ENCODE assay signal across 18 mouse cellular contexts in the genomic region with DNA sequence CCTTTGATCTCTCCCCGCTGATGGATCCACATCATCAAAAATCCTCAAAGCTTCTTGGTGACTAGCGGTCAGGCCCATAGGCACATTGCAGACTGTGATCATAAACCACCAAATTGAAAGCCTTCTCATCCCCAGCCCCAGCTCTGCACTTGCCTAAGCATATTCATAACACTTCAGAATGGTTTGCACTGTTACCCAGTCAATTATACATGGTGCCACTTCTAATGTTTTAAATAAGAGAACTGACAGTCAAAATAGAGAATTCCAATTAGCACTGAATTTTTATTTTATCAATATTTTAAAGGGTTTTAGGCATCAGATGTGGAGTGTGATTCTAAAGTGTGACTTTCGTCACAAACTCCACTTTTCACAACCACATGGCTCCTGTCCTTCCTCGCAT.
DNase-seq lines count a peak whose midpoint lies in the region; ATAC-seq and TF ChIP-seq lines count a peak whose summit lies in the region.
"Had no signal": no experiment of that assay in that cellular context is flagged by ENCODE, and none has a peak within 500 bp of the region (broad histone marks: within the 10 kb centered on the region; RNA-seq: fewer than 3 reads in every experiment).

No protein-coding gene starts in this region.

- WGBS in forebrain, embryonic 14.5 days: 79% methylated on average over 4 of the region's 4 CpGs
- WGBS in forebrain, embryonic 12.5 days: 87% methylated on average over 4 of the region's 4 CpGs
- WGBS in midbrain, embryonic 14.5 days: 83% methylated on average over 4 of the region's 4 CpGs
- WGBS in midbrain, embryonic 16.5 days: 86% methylated on average over 4 of the region's 4 CpGs
- 66% methylated on average over 4 of the region's 4 CpGs for WGBS in forebrain, postnatal 0 days

- H3K4me2 ChIP-seq in forebrain, embryonic 14.5 days (ENCODE audit: low read length): no peak overlapping the region
- H3K4me2 ChIP-seq in forebrain, embryonic 12.5 days: no peak overlapping the region
- no peak overlapping the region for H3K4me2 ChIP-seq in midbrain, embryonic 14.5 days (ENCODE audit: low read length)
- no peak overlapping the region for H3K4me2 ChIP-seq in midbrain, embryonic 16.5 days (ENCODE audit: low read length)
- no peak overlapping the region for H3K4me2 ChIP-seq in forebrain, postnatal 0 days (ENCODE audit: low read depth)
- H3K4me2 ChIP-seq: embryonic facial prominence, embryonic 12.5 days had no signal

- no peak overlapping the region for H3K9ac ChIP-seq in forebrain, embryonic 14.5 days (ENCODE audit: low read length)
- no peak overlapping the region for H3K9ac ChIP-seq in forebrain, embryonic 12.5 days
- H3K9ac ChIP-seq in midbrain, embryonic 14.5 days (replicated peaks; ENCODE audit: low read length): no peak overlapping the region
- H3K9ac ChIP-seq in midbrain, embryonic 16.5 days (ENCODE audit: low read depth, low read length): no peak overlapping the region
- H3K9ac ChIP-seq in forebrain, postnatal 0 days: no peak overlapping the region
- H3K9ac ChIP-seq: embryonic facial prominence, embryonic 12.5 days had no signal

- H3K36me3 ChIP-seq in forebrain, embryonic 14.5 days (ENCODE audit: control insufficient read depth, insufficient read depth, low read length): no peaks in the 10 kb centered on the region
- H3K36me3 ChIP-seq in forebrain, embryonic 12.5 days (replicated peaks): no peaks in the 10 kb centered on the region
- no peaks in the 10 kb centered on the region for H3K36me3 ChIP-seq in midbrain, embryonic 14.5 days (ENCODE audit: control insufficient read depth, insufficient read depth, low read length)
- H3K36me3 ChIP-seq in midbrain, embryonic 16.5 days (ENCODE audit: control insufficient read depth, insufficient read depth, low read length): no peaks in the 10 kb centered on the region
- H3K36me3 ChIP-seq in forebrain, postnatal 0 days (ENCODE audit: insufficient read depth): no peaks in the 10 kb centered on the region
- H3K36me3 ChIP-seq: embryonic facial prominence, embryonic 10.5 days; embryonic facial prominence, embryonic 12.5 days had no signal

- H3K9me3 ChIP-seq in forebrain, embryonic 14.5 days (replicated peaks; ENCODE audit: control insufficient read depth, low read length): no peaks in the 10 kb centered on the region
- H3K9me3 ChIP-seq in forebrain, embryonic 12.5 days: no peaks in the 10 kb centered on the region
- H3K9me3 ChIP-seq in midbrain, embryonic 14.5 days (ENCODE audit: control insufficient read depth, low read length): no peaks in the 10 kb centered on the region
- H3K9me3 ChIP-seq in midbrain, embryonic 16.5 days (replicated peaks; ENCODE audit: control insufficient read depth, low read length, poor library complexity, severe bottlenecking): no peaks in the 10 kb centered on the region
- H3K9me3 ChIP-seq in forebrain, postnatal 0 days (ENCODE audit: low read length): no peaks in the 10 kb centered on the region
- H3K9me3 ChIP-seq: embryonic facial prominence, embryonic 10.5 days; embryonic facial prominence, embryonic 12.5 days had no signal

- peak; percentile 56 for DNase-seq in forebrain, embryonic 14.5 days (ENCODE audit: low spot score)
- DNase-seq in midbrain, embryonic 14.5 days: peak; percentile 13
- DNase-seq in brain, embryonic 18.5 days (ENCODE audit: low read depth, low spot score): peak; percentile 22
- peak; percentile 12 for DNase-seq in forebrain, postnatal 0 days
- no peak for DNase-seq in heart, postnatal 4 days
- DNase-seq in adipocyte (ENCODE audit: low spot score): no peak
- DNase-seq: adrenal gland, adult 8-10 months; adrenal gland, postnatal 14 days; adrenal gland, postnatal 36 days; cerebellum, adult 11-12 months; cerebellum, adult 2 months; cerebellum, adult 9-10 months; cerebellum, postnatal 10 days; cerebellum, postnatal 25 days had no signal

- no peak for TF ChIP-seq CTCF in forebrain, postnatal 0 days (IDR thresholded peaks at IDR 0.05; ENCODE audit: low read depth)

- no peak overlapping the region for H3K4me3 ChIP-seq in forebrain, embryonic 14.5 days (ENCODE audit: low read depth, low read length)
- H3K4me3 ChIP-seq in forebrain, embryonic 12.5 days (replicated peaks): no peak overlapping the region
- no peak overlapping the region for H3K4me3 ChIP-seq in midbrain, embryonic 14.5 days (replicated peaks; ENCODE audit: low read depth, low read length)
- H3K4me3 ChIP-seq in midbrain, embryonic 16.5 days (ENCODE audit: low read depth, low read length): no peak overlapping the region
- H3K4me3 ChIP-seq in forebrain, postnatal 0 days (ENCODE audit: low read depth, low read length): no peak overlapping the region
- H3K4me3 ChIP-seq: embryonic facial prominence, embryonic 10.5 days; embryonic facial prominence, embryonic 12.5 days had no signal

- ATAC-seq in forebrain, embryonic 14.5 days: peak; percentile 56; the same call in 1 of the 2 replicates
- no peak for ATAC-seq in forebrain, embryonic 12.5 days (ENCODE audit: low FRiP score)
- no peak for ATAC-seq in midbrain, embryonic 14.5 days (ENCODE audit: low FRiP score, low TSS enrichment)
- ATAC-seq in midbrain, embryonic 16.5 days: no peak
- peak; percentile 72 for ATAC-seq in forebrain, postnatal 0 days

- H3K4me1 ChIP-seq in forebrain, embryonic 14.5 days (ENCODE audit: control insufficient read depth, insufficient read depth, low read length): no peaks in the 10 kb centered on the region
- H3K4me1 ChIP-seq in forebrain, embryonic 12.5 days: no peaks in the 10 kb centered on the region
- H3K4me1 ChIP-seq in midbrain, embryonic 14.5 days (ENCODE audit: control insufficient read depth, insufficient read depth, low read length): no peaks in the 10 kb centered on the region
- no peaks in the 10 kb centered on the region for H3K4me1 ChIP-seq in midbrain, embryonic 16.5 days (ENCODE audit: control insufficient read depth, insufficient read depth, low read length)
- H3K4me1 ChIP-seq in forebrain, postnatal 0 days (ENCODE audit: insufficient read depth): no peaks in the 10 kb centered on the region
- H3K4me1 ChIP-seq: embryonic facial prominence, embryonic 10.5 days; embryonic facial prominence, embryonic 12.5 days had no signal

- H3K27ac ChIP-seq in forebrain, embryonic 14.5 days (ENCODE audit: low read depth, low read length): no peak overlapping the region
- H3K27ac ChIP-seq in forebrain, embryonic 12.5 days: no peak overlapping the region
- H3K27ac ChIP-seq in midbrain, embryonic 14.5 days (replicated peaks; ENCODE audit: low read depth, low read length): no peak overlapping the region
- H3K27ac ChIP-seq in midbrain, embryonic 16.5 days (ENCODE audit: low read length): no peak overlapping the region
- no peak overlapping the region for H3K27ac ChIP-seq in forebrain, postnatal 0 days (ENCODE audit: low read depth, low read length)
- H3K27ac ChIP-seq: embryonic facial prominence, embryonic 10.5 days; embryonic facial prominence, embryonic 12.5 days had no signal

- no peaks in the 10 kb centered on the region for H3K27me3 ChIP-seq in forebrain, embryonic 14.5 days (replicated peaks; ENCODE audit: control insufficient read depth, insufficient read depth, low read length)
- no peaks in the 10 kb centered on the region for H3K27me3 ChIP-seq in forebrain, embryonic 12.5 days
- H3K27me3 ChIP-seq in midbrain, embryonic 14.5 days (ENCODE audit: control insufficient read depth, insufficient read depth, low read length): no peaks in the 10 kb centered on the region
- H3K27me3 ChIP-seq in midbrain, embryonic 16.5 days (ENCODE audit: control insufficient read depth, insufficient read depth, low read depth, low read length): no peaks in the 10 kb centered on the region
- H3K27me3 ChIP-seq in forebrain, postnatal 0 days (ENCODE audit: insufficient read depth, low read length): no peaks in the 10 kb centered on the region
- H3K27me3 ChIP-seq: embryonic facial prominence, embryonic 12.5 days had no signal

Comparison
In these comparisons a context has a peak if more than half of its experiments do, and no peak if none do; other contexts are left out.
1. ATAC-seq: peak in forebrain, embryonic 14.5 days (single experiment) and forebrain, postnatal 0 days (single experiment); none in forebrain, embryonic 12.5 days (single experiment), midbrain, embryonic 14.5 days (single experiment) and midbrain, embryonic 16.5 days (single experiment).
2. DNase-seq: peak in forebrain, embryonic 14.5 days (single experiment), midbrain, embryonic 14.5 days (single experiment), brain, embryonic 18.5 days (single experiment) and forebrain, postnatal 0 days (single experiment); none in heart, postnatal 4 days (single experiment) and adipocyte (single experiment).